Mouse (Mus musculus) embryonic stem cell, embryonic (primary cell): ENCODE measurements around the gene Lpar3.

Source experiments
- CTCF ChIA-PET, 4 experiments: fragments of 300-600 bp in 2 of 4; fragments of 350-600 bp in 2 of 4; sonication (Branson Sonifier 250); formaldehyde crosslinking; loops; one replicate each; lab custom pipeline; 2022; ENCODE audit warnings: inconsistent platforms in 2 of 4; lab: Charles Lee
- POLR2A ChIA-PET, 4 experiments: fragments of 300-600 bp in 2 of 4; fragments of 350-600 bp in 2 of 4; sonication (Branson Sonifier 250); formaldehyde crosslinking; loops; one replicate each; lab custom pipeline; 2022; ENCODE audit warnings: antibody characterized with exemption in 4 of 4, inconsistent platforms in 1 of 4; lab: Charles Lee

The Lpar3 gene

GRCm38 (mm10) chr3:146220776-146221486 lies at the start of gene Lpar3:
Gene Lpar3 (plus strand): TSS chr3:146220963.
- CTCF ChIA-PET, result interaction anchor here in 3 of 4 experiments (0.5 to 1.0 kb wide), 3 partner anchors 28 to 442 kb away, joined by 3 to 7 read pairs (median 3); no protein-coding TSS in a partner anchor
- POLR2A ChIA-PET, result interaction anchor here in 1 of 4 experiments (0.6 kb wide), 1 partner anchor 366 kb away, joined by 3 read pairs; no protein-coding TSS in a partner anchor

GRCm38 (mm10) chr3:146173030-146173429 lies 47.7 kb upstream of the Lpar3 start:
- POLR2A ChIA-PET, result no interaction called here

DNA sequence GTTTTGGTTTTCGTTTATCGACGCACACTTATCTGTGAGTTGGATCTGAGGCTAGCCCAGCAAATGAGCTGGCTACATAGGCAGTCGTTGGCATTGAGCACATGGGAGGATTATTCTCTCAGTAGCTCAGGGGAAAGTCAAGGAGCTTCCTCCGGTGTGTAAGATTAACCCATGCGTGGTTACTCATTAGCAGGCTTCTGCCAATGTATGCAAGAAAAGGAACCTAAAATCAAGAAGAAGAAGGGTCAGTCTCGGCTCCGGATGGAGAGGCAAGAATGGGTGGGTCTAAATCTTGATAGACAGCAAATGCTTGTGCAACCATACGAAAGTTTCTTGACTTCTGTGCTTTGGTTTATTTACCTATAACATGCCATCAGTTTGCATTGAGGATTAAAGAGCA lies 46.5 kb upstream of the Lpar3 start:
- POLR2A ChIA-PET, result interaction anchor here in 1 of 4 experiments (0.6 kb wide), 1 partner anchor 193 kb away, joined by 3 read pairs; no protein-coding TSS in a partner anchor
- CTCF ChIA-PET, result no interaction called here

More at GRCm38 (mm10) chr3:146173030-146173429, 47.7 kb upstream of the Lpar3 start:
- CTCF ChIA-PET, result interaction anchor here in 1 of 4 experiments (0.8 to 1.1 kb wide), 2 partner anchors 12 to 223 kb away, joined by 3 to 4 read pairs; no protein-coding TSS in a partner anchor

- CTCF ChIA-PET, result interaction anchor here (0.5 to 3.5 kb wide), 113 partner anchors 9 to 799 kb away, joined by 3 to 82 read pairs (median 5); partner anchors contain the start of genes 2410004B18Rik (in 4 of the 4), Wdr63 (in 2 of the 4) and Mcoln2 (in 1 of the 4)
- POLR2A ChIA-PET, result interaction anchor here in 2 of 4 experiments (0.6 to 1.4 kb wide), 10 partner anchors 81 to 253 kb away, joined by 3 to 8 read pairs (median 3); partner anchors contain the start of gene 2410004B18Rik (in 2 of the 2)
These were observed 43.5 kb upstream of the Lpar3 start for GRCm38 (mm10) chr3:146177295-146177694.

DNA sequence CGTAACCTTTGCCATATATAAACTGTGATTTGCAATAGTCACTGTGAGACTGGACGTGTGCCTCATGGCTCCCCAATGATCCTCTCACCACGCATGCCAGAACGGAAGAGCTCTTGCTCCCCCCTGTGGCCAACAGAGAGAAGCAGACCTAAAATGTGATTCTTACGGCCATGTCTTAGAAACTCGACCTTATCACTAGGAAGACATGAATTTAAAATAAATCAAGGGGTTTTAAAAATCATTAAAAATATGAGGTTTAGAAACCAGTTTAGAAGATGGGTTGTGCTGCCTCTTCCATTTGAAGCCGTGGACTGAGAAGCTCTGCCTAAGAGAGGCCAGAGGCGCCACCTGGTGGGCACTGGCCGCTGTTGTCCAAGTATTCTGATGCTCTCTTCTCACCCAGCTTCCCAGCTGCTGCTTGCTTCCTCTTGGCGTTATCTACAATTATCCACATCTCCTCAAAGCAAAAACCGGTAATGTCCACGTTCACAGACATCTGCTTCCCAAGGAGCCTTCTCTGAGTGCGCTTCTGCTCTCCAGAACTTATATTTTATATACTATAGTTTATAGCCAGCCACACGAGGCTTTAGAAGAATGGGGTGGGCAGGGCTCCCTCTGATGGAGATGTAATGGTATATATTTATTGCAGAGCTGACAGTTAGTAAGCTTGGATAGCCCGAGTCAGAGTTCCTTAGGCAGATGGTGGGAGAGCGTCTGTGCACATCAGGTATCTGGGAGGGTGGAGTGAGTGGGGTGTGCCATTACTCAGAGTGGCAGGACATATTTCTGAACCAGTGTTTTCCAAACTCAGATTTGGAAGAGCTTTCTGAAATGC lies 42.8 kb upstream of the Lpar3 start:
- POLR2A ChIA-PET, result interaction anchor here in 3 of 4 experiments (0.5 to 1.4 kb wide), 13 partner anchors 41 to 1040 kb away, joined by 3 to 8 read pairs (median 3); partner anchors contain the start of gene 2410004B18Rik (in 2 of the 3)
- CTCF ChIA-PET, result interaction anchor here (0.6 to 3.5 kb wide), 128 partner anchors 9 to 798 kb away, joined by 3 to 82 read pairs (median 4); partner anchors contain the start of genes 2410004B18Rik (in 4 of the 4), Wdr63 (in 2 of the 4) and Mcoln2 (in 1 of the 4)

DNA sequence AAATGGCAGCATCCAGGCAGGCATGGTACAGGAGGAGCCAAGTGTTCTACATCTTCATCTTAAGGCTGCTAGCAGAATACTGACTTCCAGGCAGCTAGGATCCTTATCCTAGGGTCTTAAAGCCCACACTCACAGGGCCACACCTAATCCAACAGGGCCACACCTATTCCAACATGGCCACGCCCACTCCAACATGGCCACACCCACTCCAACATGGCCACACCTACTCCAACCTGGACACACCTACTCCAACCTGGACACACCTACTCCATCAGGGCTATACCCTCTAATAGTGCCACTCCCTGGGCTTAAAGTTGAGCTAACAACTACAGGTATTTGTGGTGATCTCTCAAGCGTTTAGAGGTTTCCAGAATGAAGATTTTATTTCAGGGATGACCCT lies 40.4 kb upstream of the Lpar3 start:
- ChIA-PET CTCF (interaction anchor here in 3 of 4 experiments (0.7 to 2.2 kb wide), 17 partner anchors 9 to 768 kb away, joined by 3 to 11 read pairs (median 4); partner anchors contain the start of gene 2410004B18Rik (in 2 of the 3)), POLR2A (interaction anchor here in 1 of 4 experiments (1.1 kb wide), 2 partner anchors 230 to 270 kb away, joined by 3 read pairs; no protein-coding TSS in a partner anchor)

DNA sequence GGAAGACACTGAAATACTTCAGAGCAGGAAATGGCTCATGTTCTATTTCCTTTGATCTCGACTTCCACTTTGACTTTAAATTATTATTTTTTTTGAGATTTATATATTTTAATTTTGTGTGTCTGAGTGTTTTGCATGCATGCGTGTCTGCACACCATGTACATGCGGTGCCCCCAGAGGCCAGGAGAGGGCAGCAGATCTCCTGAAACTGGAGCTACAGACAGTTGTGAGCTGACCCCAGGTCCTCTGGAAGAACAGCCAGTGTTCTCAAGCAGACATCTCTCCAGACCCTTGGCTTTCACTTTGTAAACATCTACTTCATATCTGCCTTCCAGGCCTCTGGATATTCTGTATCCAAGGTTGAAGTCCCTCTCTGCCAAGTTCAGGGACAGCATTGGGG lies 39.8 kb upstream of the Lpar3 start:
- POLR2A ChIA-PET, result interaction anchor here in 2 of 4 experiments (0.5 to 1.1 kb wide), 3 partner anchors 43 to 269 kb away, joined by 3 to 4 read pairs (median 3); no protein-coding TSS in a partner anchor
- CTCF ChIA-PET, result interaction anchor here (0.5 to 1.8 kb wide), 30 partner anchors 9 to 768 kb away, joined by 3 to 11 read pairs (median 4); no protein-coding TSS in a partner anchor

DNA sequence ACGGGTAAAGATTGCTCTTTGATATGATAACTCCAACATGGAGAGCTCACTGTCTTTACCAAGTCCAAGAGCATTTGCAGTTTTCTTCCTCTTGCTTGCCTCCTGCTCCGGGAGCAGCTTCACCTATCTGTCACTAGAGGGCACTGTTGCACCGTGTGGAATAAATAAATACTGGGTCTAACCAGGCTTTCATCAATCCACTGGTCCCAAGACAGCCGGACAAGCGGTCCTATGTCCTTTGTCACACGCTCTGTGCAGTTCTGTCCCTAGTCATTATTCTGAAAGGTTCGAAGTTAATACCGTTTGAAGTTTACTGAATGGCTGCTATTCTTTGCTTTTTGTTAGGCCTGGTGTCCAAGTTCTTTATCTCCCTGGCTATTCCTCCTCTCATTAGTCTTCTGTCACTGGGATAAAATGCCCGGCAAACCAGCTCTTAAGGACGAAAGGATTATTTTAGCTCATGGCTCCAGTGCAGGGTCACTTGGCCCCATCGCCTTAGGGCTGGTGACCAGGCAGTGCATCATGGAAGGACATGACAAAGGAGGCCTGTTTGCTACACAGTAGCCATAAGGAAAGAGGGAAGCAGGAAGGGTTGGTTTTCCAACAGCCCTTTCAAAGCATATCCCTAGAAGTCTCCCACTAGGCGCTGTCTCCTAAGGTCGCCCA lies 35.6 kb upstream of the Lpar3 start:
- POLR2A ChIA-PET, result interaction anchor here in 1 of 4 experiments (0.5 to 1.3 kb wide), 2 partner anchors 119 to 129 kb away, joined by 3 to 5 read pairs; no protein-coding TSS in a partner anchor

DNA sequence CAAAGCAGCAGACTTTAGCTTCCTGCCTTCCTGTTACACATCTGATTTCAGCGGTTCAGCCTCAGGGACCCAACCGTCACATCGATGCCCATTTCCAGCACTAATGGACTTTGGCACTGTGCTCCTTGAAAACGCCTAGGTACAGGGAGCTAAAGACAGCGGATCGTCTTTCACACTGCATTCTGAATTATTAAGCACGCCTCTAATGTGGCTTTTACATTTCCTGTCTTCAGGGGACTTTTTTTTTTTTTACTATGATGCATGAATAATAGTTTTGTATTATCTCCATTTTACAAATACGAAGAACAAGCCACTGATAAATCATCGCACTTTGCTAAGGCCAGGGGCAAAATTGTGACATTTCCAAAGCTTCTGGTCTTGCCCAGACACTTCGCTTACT lies 34.7 kb upstream of the Lpar3 start:
- ChIA-PET CTCF (interaction anchor here in 2 of 4 experiments (0.6 to 2.4 kb wide), 2 partner anchors 8 to 224 kb away, joined by 4 to 7 read pairs; no protein-coding TSS in a partner anchor), POLR2A (interaction anchor here in 2 of 4 experiments (0.7 to 1.0 kb wide), 2 partner anchors 57 to 78 kb away, joined by 3 to 4 read pairs; no protein-coding TSS in a partner anchor)

More for the DNA sequence above, 35.6 kb upstream of the Lpar3 start:
- CTCF ChIA-PET, result interaction anchor here (0.5 to 1.5 kb wide), 34 partner anchors 8 to 761 kb away, joined by 3 to 6 read pairs (median 3); no protein-coding TSS in a partner anchor

DNA sequence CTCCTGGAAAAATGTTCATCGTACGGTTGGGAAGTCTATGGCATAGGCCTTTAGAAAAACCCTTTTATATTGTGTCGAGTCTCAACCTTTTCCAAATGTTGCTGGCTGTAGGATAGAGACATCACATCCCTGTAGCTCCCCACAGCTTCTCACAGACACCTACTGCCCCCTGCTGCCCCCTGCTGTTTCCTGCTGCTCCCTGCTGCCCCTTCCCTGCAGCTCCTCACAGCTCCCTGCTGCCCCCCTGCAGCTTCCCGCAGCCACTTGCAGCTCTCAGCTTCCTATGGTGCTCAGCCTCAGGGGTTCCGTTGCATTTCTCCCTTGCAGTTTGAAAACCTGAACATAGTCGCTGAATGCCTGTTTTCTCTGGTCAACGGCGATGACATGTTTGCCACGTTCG lies 30.8 kb upstream of the Lpar3 start:
- ChIA-PET POLR2A (interaction anchor here in 2 of 4 experiments (0.5 to 0.6 kb wide), 3 partner anchors 164 to 1985 kb away, joined by 3 to 4 read pairs (median 3); no protein-coding TSS in a partner anchor), CTCF (interaction anchor here (0.6 to 4.6 kb wide), 14 partner anchors 9 to 1108 kb away, joined by 3 to 21 read pairs (median 4); partner anchors contain the start of genes 2410004B18Rik (in 1 of the 4) and Lpar3 (in 1 of the 4))

- CTCF ChIA-PET, result interaction anchor here in 2 of 4 experiments (1.0 to 4.6 kb wide), 3 partner anchors 8 to 98 kb away, joined by 3 to 21 read pairs (median 4); no protein-coding TSS in a partner anchor
- POLR2A ChIA-PET, result no interaction called here
These were observed 28.3 kb upstream of the Lpar3 start for GRCm38 (mm10) chr3:146192507-146192906.

DNA sequence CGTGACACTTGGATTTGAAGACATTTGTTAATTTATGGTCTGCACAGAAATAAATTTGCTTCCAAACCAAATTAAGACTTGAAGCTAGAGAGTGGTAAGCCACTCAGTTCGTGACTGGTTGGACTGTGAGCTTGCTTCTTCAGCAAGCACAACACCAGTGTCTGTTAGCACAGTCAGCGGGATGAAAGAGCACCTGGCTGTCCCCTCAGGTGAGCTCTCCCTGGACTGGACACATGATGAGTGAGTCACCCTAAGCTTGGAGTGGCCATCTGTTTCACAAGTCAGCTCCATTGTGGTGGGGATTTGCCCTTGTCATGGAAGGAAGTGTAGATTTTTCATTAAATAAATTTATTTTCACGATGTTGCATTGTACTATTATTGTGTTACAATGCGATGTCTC lies 25.6 kb upstream of the Lpar3 start:
- ChIA-PET POLR2A (interaction anchor here in 2 of 4 experiments (0.6 to 0.9 kb wide), 3 partner anchors 8 to 497 kb away, joined by 3 to 8 read pairs (median 3); no protein-coding TSS in a partner anchor), CTCF (interaction anchor here in 2 of 4 experiments (0.6 to 2.3 kb wide), 5 partner anchors 11 to 211 kb away, joined by 3 to 7 read pairs (median 4); no protein-coding TSS in a partner anchor)

DNA sequence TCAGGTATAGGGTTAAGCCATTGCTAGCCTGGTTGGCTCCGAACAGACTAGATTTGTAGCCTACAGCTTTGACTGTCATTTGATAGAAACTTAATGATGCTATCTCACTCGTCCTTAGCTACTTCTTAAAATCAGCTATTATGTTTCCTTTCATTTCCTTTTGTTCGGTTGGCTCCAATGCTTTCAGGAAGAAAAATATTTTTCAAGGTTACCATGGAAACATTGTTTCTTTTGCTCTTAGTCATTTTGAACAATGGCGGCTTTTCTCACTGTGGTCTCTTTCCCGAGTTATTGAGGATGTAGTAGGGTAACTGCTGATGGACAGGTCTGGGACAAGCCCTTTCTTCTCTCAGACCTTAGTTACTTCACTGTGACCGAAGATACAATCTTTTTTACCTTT lies 24.5 kb upstream of the Lpar3 start:
- ChIA-PET POLR2A (no interaction called here), CTCF (interaction anchor here in 1 of 4 experiments (1.0 to 2.3 kb wide), 2 partner anchors 12 to 19 kb away, joined by 4 to 6 read pairs; no protein-coding TSS in a partner anchor)

- ChIA-PET POLR2A (no interaction called here), CTCF (interaction anchor here in 1 of 4 experiments (1.0 to 2.3 kb wide), 2 partner anchors 12 to 19 kb away, joined by 4 to 6 read pairs; no protein-coding TSS in a partner anchor)
These were observed 23.7 kb upstream of the Lpar3 start for GRCm38 (mm10) chr3:146196780-146197743.

GRCm38 (mm10) chr3:146197785-146198184 lies 23.0 kb upstream of the Lpar3 start:
- POLR2A ChIA-PET, result no interaction called here
- CTCF ChIA-PET, result no interaction called here
